Mouse (Mus musculus) MN1 (cell line): Measurements from ENCODE around the gene Pax8.

Source experiments
- DNase-seq: peaks from one replicate; pipeline ENCODE4 v3.0.0-alpha.2; 2016; ENCODE audit warnings: low spot score

Pax8 gene

GRCm38 (mm10) chr2:24460808-24461127 is 14.6 kb downstream of the Pax8 start:
- no peak for DNase-seq

GRCm38 (mm10) chr2:24460112-24460807 is 15.1 kb downstream of the Pax8 start:
- DNase-seq, result no peak

GRCm38 (mm10) chr2:24456841-24457240 is 18.6 kb downstream of the Pax8 start:
- DNase-seq, result no peak

GRCm38 (mm10) chr2:24455057-24455855 is 20.1 kb downstream of the Pax8 start:
- DNase-seq, result no peak

- DNase-seq, result no peak
These were observed 20.9 kb downstream of the Pax8 start for GRCm38 (mm10) chr2:24454429-24455011.

- DNase-seq, result no peak
These were observed 22.2 kb downstream of the Pax8 start for GRCm38 (mm10) chr2:24453206-24453605.

GRCm38 (mm10) chr2:24449111-24449510 is 26.3 kb downstream of the Pax8 start:
- no peak for DNase-seq

GRCm38 (mm10) chr2:24443256-24443790 is 32.1 kb downstream of the Pax8 start:
- no peak for DNase-seq

GRCm38 (mm10) chr2:24442303-24442925 is 33.0 kb downstream of the Pax8 start:
- DNase-seq, result no peak

GRCm38 (mm10) chr2:24441899-24442298 is 33.5 kb downstream of the Pax8 start:
- no peak for DNase-seq

- no peak for DNase-seq
These were observed 35.3 kb downstream of the Pax8 start for GRCm38 (mm10) chr2:24440056-24440455.

- no peak for DNase-seq
These were observed 39.7 kb downstream of the Pax8 start for GRCm38 (mm10) chr2:24435699-24436098.

GRCm38 (mm10) chr2:24434670-24435069 is 40.7 kb downstream of the Pax8 start:
- DNase-seq, result no peak

GRCm38 (mm10) chr2:24429806-24430205 is 45.6 kb downstream of the Pax8 start:
- DNase-seq, result no peak

- no peak for DNase-seq
These were observed 47.3 kb downstream of the Pax8 start for GRCm38 (mm10) chr2:24427866-24428675.

- DNase-seq, result no peak
These were observed 49.8 kb downstream of the Pax8 start for GRCm38 (mm10) chr2:24425630-24426029.

GRCm38 (mm10) chr2:24422815-24423214 is 52.6 kb downstream of the Pax8 start:
- no peak for DNase-seq

GRCm38 (mm10) chr2:24421211-24421863 is 54.1 kb downstream of the Pax8 start:
- DNase-seq, result no peak

- no peak for DNase-seq
These were observed 57.8 kb downstream of the Pax8 start for GRCm38 (mm10) chr2:24417564-24417963.

GRCm38 (mm10) chr2:24417106-24417505 is 58.3 kb downstream of the Pax8 start:
- no peak for DNase-seq

- DNase-seq, result no peak
These were observed 58.7 kb downstream of the Pax8 start for GRCm38 (mm10) chr2:24416668-24417067.
